10 mouse cellular contexts compared by ENCODE assay signal in genomic region chrX:8732907-8733306, GRCm38 (mm10). TPM values are rescaled to one million over a fixed set of nuclear protein-coding genes. Genes with fewer than 3 reads are reported as not detected.
DNase-seq lines count a peak whose midpoint lies in the region; ATAC-seq and TF ChIP-seq lines count a peak whose summit lies in the region.
"Had no signal": no experiment of that assay in that cellular context is flagged by ENCODE, and none has a peak within 500 bp of the region (broad histone marks: within the 10 kb centered on the region; RNA-seq: fewer than 3 reads in every experiment).

No protein-coding gene starts in this region.

- no peak overlapping the region for H3K4me2 ChIP-seq in kidney, postnatal 0 days (ENCODE audit: low read length)
- H3K4me2 ChIP-seq: midbrain, embryonic 12.5 days had no signal

- no peaks in the 10 kb centered on the region for H3K4me1 ChIP-seq in lung, adult 2 months (ENCODE audit: control insufficient read depth, insufficient read depth, low read length)
- no peaks in the 10 kb centered on the region for H3K4me1 ChIP-seq in kidney, postnatal 0 days (replicated peaks; ENCODE audit: insufficient read depth, low read length)
- H3K4me1 ChIP-seq in forebrain, embryonic 10.5 days: no peaks in the 10 kb centered on the region
- H3K4me1 ChIP-seq: midbrain, embryonic 12.5 days had no signal

- no peaks in the 10 kb centered on the region for H3K36me3 ChIP-seq in kidney, postnatal 0 days (ENCODE audit: insufficient read depth, low read length)
- H3K36me3 ChIP-seq in forebrain, embryonic 10.5 days (replicated peaks): no peaks in the 10 kb centered on the region
- H3K36me3 ChIP-seq: midbrain, embryonic 12.5 days had no signal

- H3K27me3 ChIP-seq in kidney, postnatal 0 days (ENCODE audit: insufficient read depth, low read length): no peaks in the 10 kb centered on the region
- no peaks in the 10 kb centered on the region for H3K27me3 ChIP-seq in forebrain, embryonic 10.5 days (ENCODE audit: poor library complexity, severe bottlenecking)
- H3K27me3 ChIP-seq: midbrain, embryonic 12.5 days had no signal

- H3K27ac ChIP-seq in kidney, postnatal 0 days: no peak overlapping the region
- H3K27ac ChIP-seq in forebrain, embryonic 10.5 days: no peak overlapping the region
- H3K27ac ChIP-seq: midbrain, embryonic 12.5 days had no signal

- no peak overlapping the region for H3K4me3 ChIP-seq in lung, adult 2 months (replicated peaks; ENCODE audit: extremely low read depth, low read depth, low read length)
- no peak overlapping the region for H3K4me3 ChIP-seq in kidney, postnatal 0 days (replicated peaks; ENCODE audit: low read depth, low read length)
- no peak overlapping the region for H3K4me3 ChIP-seq in forebrain, embryonic 10.5 days
- H3K4me3 ChIP-seq: midbrain, embryonic 12.5 days had no signal

- TF ChIP-seq POLR2A in lung, adult 2 months (IDR thresholded peaks at IDR 0.05; ENCODE audit: borderline replicate concordance, extremely low read depth, low read depth, low read length): no peak

- H3K9me3 ChIP-seq in kidney, postnatal 0 days (replicated peaks; ENCODE audit: low read length): no peaks in the 10 kb centered on the region
- peaks cover 30% of the 10 kb centered on the region for H3K9me3 ChIP-seq in forebrain, embryonic 10.5 days

- WGBS in lung, adult 2 months: 39% methylated on average over 5 of the region's 5 CpGs
- 53% methylated on average over 5 of the region's 5 CpGs for WGBS in kidney, postnatal 0 days
- WGBS in forebrain, embryonic 10.5 days: 57% methylated on average over 5 of the region's 5 CpGs

- no peak overlapping the region for H3K9ac ChIP-seq in kidney, postnatal 0 days (ENCODE audit: low read depth, low read length)
- H3K9ac ChIP-seq: midbrain, embryonic 12.5 days had no signal

- TF ChIP-seq CTCF in lung, adult 2 months (IDR thresholded peaks at IDR 0.05; ENCODE audit: insufficient read depth, low read length): no peak
- peak; percentile 64 for TF ChIP-seq CTCF in kidney, postnatal 0 days (IDR thresholded peaks at IDR 0.05; ENCODE audit: low read depth)

- DNase-seq in cerebellum, adult 11 months: peak; percentile 1
- peak; percentile 4 to 6 for DNase-seq in lung, adult 18-20 months
- no peak for DNase-seq in lung, adult 2 months
- peak; percentile 2 for DNase-seq in cerebellum, adult 11-12 months
- peak; percentile 33 for DNase-seq in kidney, postnatal 0 days (ENCODE audit: low spot score)
- DNase-seq in retina, adult 2 months (ENCODE audit: low read depth, low spot score): peak; percentile 13
- no peak for DNase-seq in forebrain, embryonic 10.5 days (ENCODE audit: extremely low spot score, low spot score)

- ATAC-seq in cerebellum, adult (ENCODE audit: insufficient number of reproducible peaks, low FRiP score, low TSS enrichment): no peak
- ATAC-seq in kidney, postnatal 0 days (replicated peaks; ENCODE audit: low FRiP score, low read depth): no peak

RNA-seq across cellular contexts. Expression of gene Ssx9, which starts 15.3 kb away (rescaled TPM):
- not detected in 2 replicates for polyA plus RNA-seq in lung, adult 2 months (2012; rRNA removed)
- not detected in 2 replicates for polyA plus RNA-seq in kidney, postnatal 0 days (2015; fragmentation: Nextera tagmentation; extraction: Ambion mirVana)
- polyA plus RNA-seq in forebrain, embryonic 10.5 days (2016; fragmentation: Nextera tagmentation; extraction: Ambion mirVana): not detected in 2 replicates
- polyA plus RNA-seq: heart, embryonic 14.5 days; midbrain, embryonic 12.5 days had no signal

RNA-seq across cellular contexts. Expression of gene Ssxb8, which starts 42.3 kb away (rescaled TPM):
- not detected in 2 replicates for polyA plus RNA-seq in lung, adult 2 months (2012; rRNA removed)
- polyA plus RNA-seq in kidney, postnatal 0 days (2015; fragmentation: Nextera tagmentation; extraction: Ambion mirVana): not detected in 2 replicates
- not detected in 2 replicates for polyA plus RNA-seq in forebrain, embryonic 10.5 days (2016; fragmentation: Nextera tagmentation; extraction: Ambion mirVana)
- polyA plus RNA-seq: heart, embryonic 14.5 days; midbrain, embryonic 12.5 days had no signal

Comparison
In these comparisons a context has a peak if more than half of its experiments do, and no peak if none do; other contexts are left out.
1. DNase-seq: peak in cerebellum, adult 11 months (single experiment), lung, adult 18-20 months (2 of 2), cerebellum, adult 11-12 months (single experiment), kidney, postnatal 0 days (single experiment) and retina, adult 2 months (single experiment); none in lung, adult 2 months (single experiment) and forebrain, embryonic 10.5 days (single experiment).